Mouse (Mus musculus) forebrain, embryonic 14.5 days (tissue): Measurements from ENCODE around the gene AY358078. TPM values are rescaled to one million over a fixed set of nuclear protein-coding genes. Genes with fewer than 3 reads are reported as not detected.
"Not testable (repeated sequence)": the region's sequence is repeated elsewhere in the genome, so short reads cannot be mapped to it uniquely, and the experiment has no call there.

Source experiments
- ATAC-seq: fragments of 200-750 bp; cut with Nextera tagmentation; 2 replicates; pipeline ENCODE4 v1.8.0; 2017; ENCODE audit warnings: mild to moderate bottlenecking, moderate library complexity
- DNase-seq: peaks from one replicate; pipeline ENCODE4 v3.0.0-alpha.2; 2015; ENCODE audit warnings: low spot score
- H3K27ac ChIP-seq: fragments of 300-500 bp; sonication (generic); 2 replicates; pipeline ENCODE4 v1.5.1; 2014; ENCODE audit warnings: low read depth, mild to moderate bottlenecking, control low read depth, low read length, moderate library complexity
- H3K27me3 ChIP-seq: fragments of 300-500 bp; sonication (generic); replicated peaks from 2 replicates; pipeline ENCODE4 v1.6.1; 2014; ENCODE audit warnings: low read length, control low read depth, mixed read lengths; ENCODE audit not compliant: control insufficient read depth, insufficient read depth
- H3K36me3 ChIP-seq: fragments of 300-500 bp; sonication (generic); 2 replicates; pipeline ENCODE4 v1.6.1; 2014; ENCODE audit warnings: low read length, control low read depth; ENCODE audit not compliant: control insufficient read depth, insufficient read depth
- H3K4me1 ChIP-seq: fragments of 300-500 bp; sonication (generic); 2 replicates; pipeline ENCODE4 v1.6.1; 2014; ENCODE audit warnings: antibody characterized with exemption, low read length, control low read depth; ENCODE audit not compliant: control insufficient read depth, insufficient read depth
- H3K4me2 ChIP-seq: fragments of 300-500 bp; sonication (generic); 2 replicates; pipeline ENCODE4 v1.6.1; 2014; ENCODE audit warnings: mild to moderate bottlenecking, control low read depth, low read length
- H3K4me3 ChIP-seq: fragments of 300-500 bp; sonication (generic); 2 replicates; pipeline ENCODE4 v1.5.1; 2014; ENCODE audit warnings: low read depth, low read length, control low read depth
- H3K9ac ChIP-seq: fragments of 300-500 bp; sonication (generic); 2 replicates; pipeline ENCODE4 v1.6.1; 2014; ENCODE audit warnings: mild to moderate bottlenecking, low read length, control low read depth, moderate library complexity
- H3K9me3 ChIP-seq: fragments of 300-500 bp; sonication (generic); replicated peaks from 2 replicates; pipeline ENCODE4 v1.6.1; 2016; ENCODE audit warnings: low read length, control low read depth, mixed read lengths; ENCODE audit not compliant: control insufficient read depth
- WGBS: fragments of 180-500 bp; shearing (Covaris S2); extraction: QIAGEN DNeasy Blood & Tissue Kit; methylation state at CpG from one replicate; pipeline ENCODE4 v1.1.7; 2014; 5-methylcytosine and 5-hydroxymethylcytosine counted together
- polyA plus RNA-seq: library from polyadenylated mRNA; unstranded; fragments of >200 nt; fragmentation: Nextera tagmentation; extraction: Ambion mirVana; gene quantifications from 2 replicates; pipeline ENCODE4 v1.2.1, GENCODE M21; 2014

AY358078 gene
- not detected in 2 replicates for polyA plus RNA-seq

GRCm38 (mm10) chr14:51799746-51800145 is at the start of gene AY358078:
AY358078 (plus strand) TSS chr14:51800046.
- H3K9me3 ChIP-seq = no peaks in the 10 kb centered on the region
- H3K27ac ChIP-seq = no peak within 1 kb of the TSS
- WGBS = 89% methylated on average over 2 of the region's 2 CpGs
- H3K4me2 ChIP-seq = no peak within 1 kb of the TSS
- H3K4me1 ChIP-seq = no peaks in the 10 kb centered on the region
- H3K36me3 ChIP-seq = no peaks in the 10 kb centered on the region
- ATAC-seq = no peak
- H3K4me3 ChIP-seq = no peak within 1 kb of the TSS
- DNase-seq = no peak
- H3K27me3 ChIP-seq = no peaks in the 10 kb centered on the region
- no peak within 1 kb of the TSS for H3K9ac ChIP-seq

DNA sequence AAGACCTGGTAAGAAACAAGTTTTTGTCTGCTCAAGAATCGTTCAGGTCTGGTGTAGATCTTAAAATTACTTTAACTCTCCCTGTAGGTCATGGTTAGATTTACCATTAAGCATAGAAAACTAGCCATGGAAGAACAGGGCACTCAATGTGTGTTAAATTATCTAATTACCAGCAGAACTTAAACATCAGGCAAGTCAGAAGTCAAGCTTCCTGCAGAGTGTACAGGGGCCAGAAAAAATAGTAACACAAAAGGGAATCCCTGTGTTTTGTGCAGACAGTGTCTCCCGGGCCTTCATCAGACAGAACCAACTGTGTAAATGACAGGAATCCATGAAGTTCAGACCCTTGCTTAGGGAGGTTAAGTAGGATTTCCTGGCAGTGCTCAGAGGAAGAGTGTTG is 43.9 kb upstream of the AY358078 start:
- no peak for DNase-seq
- WGBS = 80% methylated on average over 2 of the region's 2 CpGs
- no peaks in the 10 kb centered on the region for H3K36me3 ChIP-seq
- no peak overlapping the region for H3K9ac ChIP-seq
- H3K27ac ChIP-seq = no peak overlapping the region
- no peaks in the 10 kb centered on the region for H3K4me1 ChIP-seq
- no peak overlapping the region for H3K4me2 ChIP-seq
- no peak overlapping the region for H3K4me3 ChIP-seq
- no peaks in the 10 kb centered on the region for H3K9me3 ChIP-seq
- H3K27me3 ChIP-seq = no peaks in the 10 kb centered on the region
- no peak for ATAC-seq

- H3K36me3 ChIP-seq, H3K9ac ChIP-seq, ATAC-seq, H3K4me3 ChIP-seq, H3K9me3 ChIP-seq, H3K27me3 ChIP-seq, H3K4me2 ChIP-seq, H3K4me1 ChIP-seq, H3K27ac ChIP-seq: not testable (repeated sequence)
- DNase-seq = peak; percentile 31
- WGBS = 86% methylated on average over 1 of the region's 1 CpGs
These were observed 28.5 kb upstream of the AY358078 start for GRCm38 (mm10) chr14:51771378-51771777.

DNA sequence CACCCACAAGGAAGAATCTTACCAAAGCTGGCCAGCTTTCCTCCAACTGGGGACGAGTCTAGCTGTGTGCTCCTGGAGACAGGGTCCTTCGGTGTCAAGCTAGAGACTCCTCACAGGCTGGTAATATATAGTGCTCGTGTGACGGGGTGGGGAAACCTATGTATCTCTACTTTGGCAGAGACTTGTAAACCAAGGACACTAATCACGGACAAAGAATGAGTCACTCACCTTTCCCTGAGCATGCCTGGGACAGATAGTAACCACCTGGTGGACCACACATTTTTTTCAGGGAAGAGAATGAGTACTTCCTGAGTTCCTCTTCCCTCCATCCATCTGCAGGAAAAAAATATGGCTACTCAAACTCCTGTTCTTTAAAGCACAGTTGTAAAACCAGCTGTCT is 26.4 kb upstream of the AY358078 start, which contains the start of gene Ang4:
Gene Ang4, minus strand, starts transcription at position 101 of the 400 bp plus-strand sequence.
- no peak within 1 kb of the TSS for H3K4me2 ChIP-seq
- no peak within 1 kb of the TSS for H3K9ac ChIP-seq
- H3K4me3 ChIP-seq = no peak within 1 kb of the TSS
- H3K9me3 ChIP-seq = no peaks in the 10 kb centered on the region
- H3K4me1 ChIP-seq = no peaks in the 10 kb centered on the region
- DNase-seq = no peak
- ATAC-seq = no peak
- no peak within 1 kb of the TSS for H3K27ac ChIP-seq
- no peaks in the 10 kb centered on the region for H3K27me3 ChIP-seq
- WGBS = 89% methylated on average over 5 of the region's 5 CpGs
- no peaks in the 10 kb centered on the region for H3K36me3 ChIP-seq

DNA sequence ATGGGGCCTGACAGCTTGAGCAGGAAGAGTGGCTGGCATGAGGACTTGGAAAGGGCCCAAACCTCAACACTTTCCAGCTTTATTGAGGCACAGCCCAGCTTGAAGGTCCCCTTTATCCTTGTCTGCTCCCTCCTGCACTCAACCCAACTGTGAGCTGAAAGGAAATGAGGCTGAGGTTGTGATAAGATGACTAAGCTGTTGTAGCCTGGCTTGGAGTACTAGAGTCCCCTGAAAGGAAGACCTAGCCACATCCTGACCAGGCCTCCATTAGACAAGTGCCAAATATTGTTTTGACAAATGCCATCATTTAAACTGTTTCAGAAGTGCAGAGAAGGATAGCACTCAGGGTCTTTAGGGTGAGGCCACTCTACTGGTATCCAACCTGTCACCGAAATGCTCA is 22.1 kb upstream of the AY358078 start:
- Histone ChIP-seq H3K27ac (no peak overlapping the region), H3K4me3 (no peak overlapping the region), H3K4me1 (no peaks in the 10 kb centered on the region), H3K9ac (no peak overlapping the region), H3K4me2 (no peak overlapping the region), H3K9me3 (no peaks in the 10 kb centered on the region), H3K27me3 (no peaks in the 10 kb centered on the region), H3K36me3 (no peaks in the 10 kb centered on the region)
- ATAC-seq = no peak
- 91% methylated on average over 1 of the region's 1 CpGs for WGBS
- no peak for DNase-seq

GRCm38 (mm10) chr14:51778865-51779481 is 20.9 kb upstream of the AY358078 start:
- Histone ChIP-seq H3K27me3 (no peaks in the 10 kb centered on the region), H3K9me3 (no peaks in the 10 kb centered on the region), H3K4me3 (no peak overlapping the region), H3K9ac (no peak overlapping the region), H3K36me3 (no peaks in the 10 kb centered on the region), H3K27ac (no peak overlapping the region), H3K4me1 (no peaks in the 10 kb centered on the region), H3K4me2 (no peak overlapping the region)
- DNase-seq = no peak
- ATAC-seq = no peak
- WGBS = 84% methylated on average over 4 of the region's 4 CpGs

DNA sequence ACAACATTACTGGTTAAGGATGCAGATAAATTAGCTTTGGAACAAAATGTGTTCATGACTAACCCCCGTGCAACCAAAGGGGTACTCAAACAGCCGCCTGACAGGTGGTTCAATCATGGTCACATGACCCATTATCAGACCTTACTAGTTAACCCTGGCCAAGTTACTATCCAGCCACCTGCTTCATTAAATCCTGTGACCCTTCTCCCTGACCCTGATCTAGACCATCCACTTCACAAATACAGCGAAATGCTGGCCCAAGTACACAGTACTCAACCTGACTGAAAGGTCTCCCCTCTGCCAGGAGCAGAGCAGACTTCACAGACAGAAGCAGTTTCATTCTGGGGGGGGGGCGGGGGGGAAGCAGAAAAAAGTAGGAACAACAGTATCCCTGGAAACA is 13.5 kb upstream of the AY358078 start:
- H3K27ac ChIP-seq = no peak overlapping the region
- ATAC-seq (no peak), DNase-seq (no peak)
- no peaks in the 10 kb centered on the region for H3K36me3 ChIP-seq
- no peaks in the 10 kb centered on the region for H3K4me1 ChIP-seq
- H3K4me3 ChIP-seq = no peak overlapping the region
- 76% methylated on average over 4 of the region's 4 CpGs for WGBS
- H3K9ac ChIP-seq = no peak overlapping the region
- H3K9me3 ChIP-seq = no peaks in the 10 kb centered on the region
- no peak overlapping the region for H3K4me2 ChIP-seq
- no peaks in the 10 kb centered on the region for H3K27me3 ChIP-seq

DNA sequence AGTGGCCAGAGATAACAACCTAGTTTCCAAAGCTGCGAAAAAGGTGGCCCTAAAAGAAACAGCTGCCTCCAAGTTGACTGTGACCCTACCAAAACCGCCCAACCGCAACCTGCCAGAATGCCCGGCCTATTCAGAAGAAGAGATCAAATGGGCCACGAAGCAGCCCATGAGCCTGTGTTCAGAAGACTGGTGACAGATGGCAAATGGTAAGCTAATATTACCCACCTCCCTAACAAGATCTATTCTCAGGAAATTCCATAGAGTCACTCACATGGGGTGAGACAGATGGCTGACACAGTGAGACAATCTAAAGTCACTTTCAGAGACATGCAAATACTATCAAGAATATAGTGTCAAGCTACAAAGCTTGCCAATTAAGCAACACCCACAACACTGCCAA is 12.8 kb upstream of the AY358078 start:
- Histone ChIP-seq H3K36me3 (no peaks in the 10 kb centered on the region), H3K4me3 (no peak overlapping the region), H3K9me3 (no peaks in the 10 kb centered on the region), H3K9ac (no peak overlapping the region), H3K27me3 (no peaks in the 10 kb centered on the region), H3K4me2 (no peak overlapping the region), H3K27ac (no peak overlapping the region), H3K4me1 (no peaks in the 10 kb centered on the region)
- ATAC-seq (peak; percentile 46; the same call in 1 of the 2 replicates), DNase-seq (peak; percentile 25)
- WGBS = 82% methylated on average over 5 of the region's 5 CpGs

DNA sequence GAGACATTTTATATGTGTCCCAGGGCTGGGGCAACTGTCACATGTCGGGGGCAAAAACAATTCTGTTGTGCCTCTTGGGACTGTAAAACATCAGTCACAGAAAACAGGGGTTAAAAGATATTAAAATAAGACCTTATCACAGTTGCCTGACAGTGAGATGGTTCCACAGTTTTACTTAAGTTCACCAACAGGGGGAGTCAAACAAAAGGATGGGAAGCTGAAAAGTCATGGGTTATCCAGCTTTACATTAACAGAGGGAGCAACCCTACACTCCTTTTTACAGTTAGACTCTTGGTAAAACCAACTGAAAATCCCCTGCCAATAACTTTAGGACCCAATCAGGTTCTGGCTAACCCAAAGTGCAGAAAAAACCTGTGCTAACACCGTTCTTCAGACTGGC is 10.7 kb upstream of the AY358078 start:
- DNase-seq = no peak
- no peaks in the 10 kb centered on the region for H3K4me1 ChIP-seq
- no peak overlapping the region for H3K4me3 ChIP-seq
- 86% methylated on average over 2 of the region's 2 CpGs for WGBS
- no peak overlapping the region for H3K4me2 ChIP-seq
- H3K9ac ChIP-seq = no peak overlapping the region
- H3K36me3 ChIP-seq = no peaks in the 10 kb centered on the region
- H3K27me3 ChIP-seq = no peaks in the 10 kb centered on the region
- no peaks in the 10 kb centered on the region for H3K9me3 ChIP-seq
- no peak overlapping the region for H3K27ac ChIP-seq
- no peak for ATAC-seq
